Mouse (Mus musculus): ENCODE data around the gene Aurkb.

DNA sequence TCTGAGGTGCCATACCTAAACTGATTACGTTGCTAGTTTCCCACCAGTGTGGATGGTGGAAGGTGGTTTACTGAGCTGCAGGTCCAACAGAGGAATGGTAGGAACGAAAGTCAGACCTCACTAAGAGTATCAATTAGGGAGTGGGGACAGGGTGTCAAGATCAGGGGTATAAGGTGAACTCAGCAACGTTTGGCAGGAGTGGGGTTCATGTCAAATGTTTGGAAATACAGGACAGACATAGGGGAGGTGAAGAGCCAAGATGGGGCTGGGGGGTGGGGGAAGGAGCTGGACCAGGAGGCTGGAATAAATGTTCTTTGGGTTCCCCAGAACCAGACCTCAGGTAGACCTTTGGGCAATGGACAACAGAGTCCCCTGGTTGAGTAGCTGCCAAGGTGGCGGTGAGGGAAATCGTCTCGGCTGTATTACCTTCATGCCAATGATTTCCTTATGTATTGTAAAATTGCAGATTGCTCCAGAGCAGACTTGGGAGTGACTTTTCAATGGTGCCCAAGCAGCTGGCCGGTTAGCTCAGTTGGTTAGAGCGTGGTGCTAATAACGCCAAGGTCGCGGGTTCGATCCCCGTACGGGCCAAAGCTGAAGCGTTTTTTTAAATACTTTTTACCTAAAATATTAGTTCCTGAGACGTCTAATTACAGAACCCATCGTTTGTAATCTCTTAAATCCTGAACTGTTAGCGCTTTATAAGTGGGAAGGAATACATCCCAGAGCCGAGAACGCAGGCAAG, 8.8 kb upstream of the Aurkb start:
- TF ChIP-seq EP300 (IDR thresholded peaks at IDR 0.05; ENCODE audit: insufficient read depth, low read depth, low read length) (0 out of 2 replicates have a peak, but pooled peaks have one; percentile 37), CTCF (IDR thresholded peaks at IDR 0.05; ENCODE audit: low read depth, low read length) (no peak)
